Mouse (Mus musculus): Measurements from ENCODE around the gene Mapk10.
A peak's percentile ranks its signal among the peaks of the same experiment; 100 is the strongest.
"Not testable (repeated sequence)": the region's sequence is repeated elsewhere in the genome, so short reads cannot be mapped to it uniquely, and the experiment has no call there.

Gene Mapk10

DNA sequence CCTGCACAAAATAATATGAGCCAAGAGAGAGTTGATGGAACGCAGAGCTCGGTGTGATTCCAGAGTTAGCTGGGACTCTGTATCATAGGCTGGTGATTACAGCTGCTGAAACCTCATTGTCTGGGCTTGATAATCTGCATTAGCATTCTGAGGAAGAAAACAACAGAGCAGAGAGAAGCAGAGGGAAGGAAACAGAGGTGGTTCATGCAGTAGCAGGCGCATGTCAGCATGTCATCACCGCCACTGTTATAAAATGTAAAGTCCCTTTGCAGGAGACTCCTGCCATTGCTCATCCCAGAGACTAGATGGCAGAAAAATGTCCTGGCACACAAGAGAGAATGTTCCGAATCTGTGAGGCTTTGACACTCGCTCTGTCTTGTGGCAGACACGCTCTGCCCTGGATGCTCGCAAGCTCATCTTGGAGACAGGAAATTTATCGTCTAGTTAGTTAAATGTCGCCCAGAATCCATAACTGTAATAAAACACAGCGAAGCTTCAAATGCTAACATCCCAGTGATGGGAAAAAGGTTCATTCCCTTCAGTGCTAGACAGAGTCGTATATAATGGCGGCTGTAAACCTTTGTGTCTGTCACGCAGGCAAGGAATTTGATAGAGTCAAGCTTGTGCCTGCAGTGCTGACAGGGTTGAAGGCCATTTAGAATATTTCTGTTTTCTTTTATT is 322.5 kb downstream of the Mapk10 start:
- no peak for TF ChIP-seq CTCF (conservative IDR thresholded peaks at IDR 0.05; ENCODE audit: low read length)
- no peak overlapping the region for H3K4me3 ChIP-seq (replicated peaks; ENCODE audit: low read length)
- H3K27me3 ChIP-seq (ENCODE audit: insufficient read depth, low read length), result 0 out of 2 replicates have a peak, but pooled peaks cover 2% of the 10 kb centered on the region
- H3K9me3 ChIP-seq (ENCODE audit: low read length), result no peaks in the 10 kb centered on the region
- H3K4me1 ChIP-seq (replicated peaks; ENCODE audit: low read depth, low read length), result no peaks in the 10 kb centered on the region
- H3K36me3 ChIP-seq (ENCODE audit: insufficient read depth, low read length), result no peaks in the 10 kb centered on the region

- Histone ChIP-seq H3K4me3 (replicated peaks; ENCODE audit: low read length) (no peak overlapping the region), H3K4me1 (replicated peaks; ENCODE audit: low read depth, low read length) (peaks cover 6% of the 10 kb centered on the region; the same call in 1 of the 2 replicates), H3K9me3 (ENCODE audit: low read length) (no peaks in the 10 kb centered on the region), H3K27me3 (ENCODE audit: insufficient read depth, low read length) (no peaks in the 10 kb centered on the region), H3K36me3 (ENCODE audit: insufficient read depth, low read length) (no peaks in the 10 kb centered on the region)
- TF ChIP-seq CTCF (conservative IDR thresholded peaks at IDR 0.05; ENCODE audit: low read length) (no peak), NANOG (IDR thresholded peaks at IDR 0.05; ENCODE audit: borderline replicate concordance, low read length) (no peak), POU5F1 (IDR thresholded peaks at IDR 0.05; ENCODE audit: borderline replicate concordance, low read length) (no peak)
Measured at GRCm38 (mm10) chr5:102875628-102876027, 335.5 kb downstream of the Mapk10 start.

DNA sequence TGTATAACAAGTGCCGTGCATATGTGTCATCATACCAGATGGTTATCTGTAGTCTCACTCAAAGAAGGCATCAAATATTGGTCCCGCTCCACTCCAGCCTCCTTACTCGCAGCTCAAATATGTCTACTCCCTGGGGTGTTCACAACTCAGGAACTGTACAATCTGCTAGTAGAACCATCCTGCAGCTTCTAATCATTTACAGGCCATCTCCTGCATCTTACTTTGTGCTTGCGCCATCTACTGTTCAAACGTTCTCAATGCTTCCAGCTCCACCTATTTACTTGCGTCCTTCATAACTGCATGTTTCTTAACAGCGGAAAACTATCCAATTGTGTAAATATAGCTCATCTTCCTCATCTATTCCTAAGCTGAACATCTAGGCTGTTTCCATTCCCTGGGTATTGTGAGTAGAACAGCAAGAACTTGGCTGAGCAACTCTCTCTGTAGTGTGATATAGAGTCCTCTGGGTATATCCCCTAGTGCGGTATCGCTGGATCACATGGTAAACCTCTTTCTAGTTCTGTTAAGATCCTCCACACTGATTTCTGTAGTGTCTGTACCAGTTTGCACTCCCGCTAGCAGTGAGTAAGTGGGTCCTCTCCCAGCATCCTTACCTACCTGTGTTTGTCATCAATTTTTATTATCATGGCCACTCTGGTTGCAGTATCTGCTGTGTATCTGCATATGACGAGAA is 336.4 kb downstream of the Mapk10 start:
- peaks cover 6% of the 10 kb centered on the region; the same call in 1 of the 2 replicates for H3K4me1 ChIP-seq (replicated peaks; ENCODE audit: low read depth, low read length)
- no peak overlapping the region for H3K4me3 ChIP-seq (replicated peaks; ENCODE audit: low read length)
- H3K36me3 ChIP-seq (ENCODE audit: insufficient read depth, low read length), result no peaks in the 10 kb centered on the region
- peak; percentile 57 for TF ChIP-seq CTCF (conservative IDR thresholded peaks at IDR 0.05; ENCODE audit: low read length)
- no peak for TF ChIP-seq POU5F1 (IDR thresholded peaks at IDR 0.05; ENCODE audit: borderline replicate concordance, low read length)
- no peak for TF ChIP-seq NANOG (IDR thresholded peaks at IDR 0.05; ENCODE audit: borderline replicate concordance, low read length)
- H3K27me3 ChIP-seq (ENCODE audit: insufficient read depth, low read length), result no peaks in the 10 kb centered on the region
- no peaks in the 10 kb centered on the region for H3K9me3 ChIP-seq (ENCODE audit: low read length)

DNA sequence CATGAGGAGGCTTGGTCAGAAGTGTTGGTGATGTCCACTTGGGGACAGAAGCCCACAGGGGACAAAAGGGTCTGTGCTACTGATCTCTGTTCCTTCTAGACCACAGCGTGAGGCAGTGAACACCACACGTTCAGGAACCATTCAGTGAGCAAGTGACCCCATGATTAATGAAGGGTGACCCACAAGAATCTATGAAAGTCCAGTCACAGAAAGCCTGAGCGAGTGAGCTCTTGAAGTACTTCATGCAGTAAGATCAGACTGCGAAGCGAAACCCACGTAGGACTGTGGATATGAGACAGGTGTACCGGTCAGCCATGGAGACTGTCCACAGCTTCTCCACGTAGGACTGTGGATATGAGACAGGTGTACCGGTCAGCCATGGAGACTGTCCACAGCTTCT is 338.1 kb downstream of the Mapk10 start:
- H3K36me3 ChIP-seq (ENCODE audit: insufficient read depth, low read length); H3K4me1 ChIP-seq (replicated peaks; ENCODE audit: low read depth, low read length); H3K27me3 ChIP-seq (ENCODE audit: insufficient read depth, low read length); H3K4me3 ChIP-seq (replicated peaks; ENCODE audit: low read length); H3K9me3 ChIP-seq (ENCODE audit: low read length): not testable (repeated sequence)

DNA sequence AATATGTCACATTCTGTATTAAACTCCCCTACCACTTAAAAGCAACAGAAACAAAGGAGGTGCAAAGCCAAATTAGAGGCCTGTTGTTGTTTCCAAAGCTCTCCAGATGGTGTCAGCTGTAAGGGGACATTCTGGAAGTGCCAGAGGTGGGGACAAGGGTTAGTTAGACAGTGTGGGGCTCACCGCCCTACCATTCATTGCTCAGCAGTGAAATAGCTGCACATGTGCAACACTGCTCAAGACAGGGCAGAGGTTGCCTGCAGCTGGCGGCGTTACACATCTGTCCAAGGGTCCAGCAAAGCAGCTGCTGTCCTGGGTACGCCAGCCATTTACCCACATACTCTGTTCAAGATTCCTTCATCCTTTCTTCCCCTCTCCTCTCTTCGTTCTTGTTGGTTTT is 342.9 kb downstream of the Mapk10 start:
- Histone ChIP-seq H3K9me3 (ENCODE audit: low read length) (no peaks in the 10 kb centered on the region), H3K27me3 (ENCODE audit: insufficient read depth, low read length) (no peaks in the 10 kb centered on the region), H3K36me3 (ENCODE audit: insufficient read depth, low read length) (no peaks in the 10 kb centered on the region), H3K4me3 (replicated peaks; ENCODE audit: low read length) (no peak overlapping the region), H3K4me1 (replicated peaks; ENCODE audit: low read depth, low read length) (no peaks in the 10 kb centered on the region)
- TF ChIP-seq POU5F1 (IDR thresholded peaks at IDR 0.05; ENCODE audit: borderline replicate concordance, low read length) (no peak), NANOG (IDR thresholded peaks at IDR 0.05; ENCODE audit: borderline replicate concordance, low read length) (no peak), CTCF (conservative IDR thresholded peaks at IDR 0.05; ENCODE audit: low read length) (no peak)

DNA sequence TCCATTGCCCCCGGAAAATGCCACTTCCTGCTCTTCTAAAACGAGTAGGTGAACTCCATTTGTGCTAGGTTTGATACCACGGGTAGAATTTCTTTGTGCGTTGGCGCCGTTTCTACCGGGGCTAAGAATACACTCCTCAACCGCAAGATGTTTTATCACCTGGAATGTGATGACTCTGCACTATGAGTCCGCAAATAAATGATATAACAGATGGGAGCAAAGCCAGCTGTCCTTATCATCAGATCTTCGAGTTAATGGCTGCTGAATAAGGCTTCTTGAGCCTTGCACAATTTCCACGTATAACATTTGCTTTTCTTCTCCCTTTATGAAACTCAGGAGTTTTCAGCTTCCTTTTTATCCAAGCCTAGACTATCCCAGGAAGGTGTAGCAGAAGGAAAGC is 351.4 kb downstream of the Mapk10 start:
- Histone ChIP-seq H3K4me1 (replicated peaks; ENCODE audit: low read depth, low read length) (no peaks in the 10 kb centered on the region), H3K4me3 (replicated peaks; ENCODE audit: low read length) (no peak overlapping the region), H3K36me3 (ENCODE audit: insufficient read depth, low read length) (no peaks in the 10 kb centered on the region), H3K27me3 (ENCODE audit: insufficient read depth, low read length) (no peaks in the 10 kb centered on the region), H3K9me3 (ENCODE audit: low read length) (no peaks in the 10 kb centered on the region)
- TF ChIP-seq POU5F1 (IDR thresholded peaks at IDR 0.05; ENCODE audit: borderline replicate concordance, low read length) (no peak), NANOG (IDR thresholded peaks at IDR 0.05; ENCODE audit: borderline replicate concordance, low read length) (no peak), CTCF (conservative IDR thresholded peaks at IDR 0.05; ENCODE audit: low read length) (no peak)

- TF ChIP-seq POU5F1 (IDR thresholded peaks at IDR 0.05; ENCODE audit: borderline replicate concordance, low read length) (no peak), CTCF (conservative IDR thresholded peaks at IDR 0.05; ENCODE audit: low read length) (no peak), NANOG (IDR thresholded peaks at IDR 0.05; ENCODE audit: borderline replicate concordance, low read length) (no peak)
- Histone ChIP-seq H3K4me1 (replicated peaks; ENCODE audit: low read depth, low read length) (no peaks in the 10 kb centered on the region), H3K4me3 (replicated peaks; ENCODE audit: low read length) (no peak overlapping the region), H3K27me3 (ENCODE audit: insufficient read depth, low read length) (no peaks in the 10 kb centered on the region), H3K9me3 (ENCODE audit: low read length) (no peaks in the 10 kb centered on the region), H3K36me3 (ENCODE audit: insufficient read depth, low read length) (no peaks in the 10 kb centered on the region)
Measured at GRCm38 (mm10) chr5:102858047-102858446, 353.1 kb downstream of the Mapk10 start.
